Mouse (Mus musculus) midbrain, postnatal 0 days (tissue): ENCODE results near the gene Mbd6. TPM values are rescaled to one million over a fixed set of nuclear protein-coding genes. Genes with fewer than 3 reads are reported as not detected.

Experiments used
- ATAC-seq: fragments of 200-750 bp; cut with Nextera tagmentation; 2 replicates; pipeline ENCODE4 v1.8.0; 2017; ENCODE audit warnings: moderate number of reproducible peaks, mild to moderate bottlenecking, moderate TSS enrichment, moderate library complexity; ENCODE audit not compliant: low FRiP score
- DNase-seq: peaks from one replicate; pipeline ENCODE4 v3.0.0-alpha.2; 2015; ENCODE audit warnings: low spot score
- H3K27ac ChIP-seq: fragments of 300-500 bp; sonication (generic); 2 replicates; pipeline ENCODE4 v1.5.1; 2014; ENCODE audit warnings: low read depth, mild to moderate bottlenecking, low read length, mixed read lengths
- H3K27me3 ChIP-seq: fragments of 300-500 bp; sonication (generic); 2 replicates; pipeline ENCODE4 v1.6.1; 2014; ENCODE audit warnings: low read length, control low read depth, mixed read lengths; ENCODE audit not compliant: insufficient read depth
- H3K36me3 ChIP-seq: fragments of 300-500 bp; sonication (generic); 2 replicates; pipeline ENCODE4 v1.6.1; 2014; ENCODE audit warnings: low read length, control low read depth, mixed read lengths; ENCODE audit not compliant: insufficient read depth
- H3K4me1 ChIP-seq: fragments of 300-500 bp; sonication (generic); 2 replicates; pipeline ENCODE4 v1.6.1; 2014; ENCODE audit warnings: mild to moderate bottlenecking, control low read depth, antibody characterized with exemption, low read length, mixed read lengths; ENCODE audit not compliant: insufficient read depth
- H3K4me2 ChIP-seq: fragments of 300-500 bp; sonication (generic); 2 replicates; pipeline ENCODE4 v1.6.1; 2014; ENCODE audit warnings: low read depth, mild to moderate bottlenecking, low read length, mixed read lengths; ENCODE audit not compliant: poor library complexity, severe bottlenecking
- H3K4me3 ChIP-seq: fragments of 300-500 bp; sonication (generic); 2 replicates; pipeline ENCODE4 v1.5.1; 2014; ENCODE audit warnings: low read depth, mild to moderate bottlenecking, low read length, moderate library complexity
- H3K9ac ChIP-seq: fragments of 300-500 bp; sonication (generic); replicated peaks from 2 replicates; pipeline ENCODE4 v1.6.1; 2014; ENCODE audit warnings: mild to moderate bottlenecking, low read length, moderate library complexity, mixed read lengths; ENCODE audit not compliant: poor library complexity, severe bottlenecking
- H3K9me3 ChIP-seq: fragments of 300-500 bp; sonication (generic); 2 replicates; pipeline ENCODE4 v1.6.1; 2016; ENCODE audit warnings: low read length, control low read depth
- CTCF ChIP-seq: IDR thresholded peaks from 2 replicates; pipeline ENCODE4 v1.5.1; 2016; ENCODE audit warnings: antibody characterized with exemption, mild to moderate bottlenecking
- WGBS: fragments of 180-500 bp; shearing (Covaris S2); extraction: QIAGEN DNeasy Blood & Tissue Kit; methylation state at CpG from one replicate; pipeline ENCODE4 v1.1.7; 2014; 5-methylcytosine and 5-hydroxymethylcytosine counted together
- polyA plus RNA-seq: library from polyadenylated mRNA; unstranded; fragments of >200 nt; fragmentation: Nextera tagmentation; extraction: Ambion mirVana; gene quantifications from 2 replicates; pipeline ENCODE4 v1.2.1, GENCODE M21; 2015
- total RNA-seq: library from RNA; depleted of rRNA; stranded (reverse); fragments of >200 nt; gene quantifications from 2 replicates; pipeline ENCODE4 v1.2.3, GENCODE M21; 2014

Gene Mbd6
- total and polyA plus RNA-seq, 2 experiments from 2014 or later: 8.2 to 11.2 TPM

GRCm38 (mm10) chr10:127287936-127288293, 903 bp downstream of the Mbd6 start:
- Histone ChIP-seq H3K4me3 (peak overlapping the region; percentile 68), H3K9ac (peak overlapping the region; percentile 84), H3K9me3 (no peaks in the 10 kb centered on the region), H3K36me3 (peaks cover 34% of the 10 kb centered on the region), H3K27ac (peak overlapping the region; percentile 95), H3K4me1 (peaks cover 17% of the 10 kb centered on the region), H3K4me2 (peak overlapping the region; percentile 80), H3K27me3 (no peaks in the 10 kb centered on the region)
- DNase-seq (no peak), ATAC-seq (no peak)
- WGBS: 0% methylated on average over 3 of the region's 3 CpGs
- TF ChIP-seq CTCF: no peak

GRCm38 (mm10) chr10:127287271-127287935, 1.4 kb downstream of the Mbd6 start:
- Histone ChIP-seq H3K4me3 (peak overlapping the region; percentile 68), H3K36me3 (peaks cover 40% of the 10 kb centered on the region), H3K27ac (peak overlapping the region; percentile 95), H3K9ac (peak overlapping the region; percentile 25; the same call in 1 of the 2 replicates), H3K4me1 (peaks cover 17% of the 10 kb centered on the region), H3K9me3 (no peaks in the 10 kb centered on the region), H3K27me3 (no peaks in the 10 kb centered on the region), H3K4me2 (peak overlapping the region; percentile 80)
- ATAC-seq (no peak), DNase-seq (no peak)
- 63% methylated on average over 15 of the region's 15 CpGs for WGBS
- TF ChIP-seq CTCF: no peak

- Histone ChIP-seq H3K27ac (no peak overlapping the region), H3K27me3 (no peaks in the 10 kb centered on the region), H3K4me2 (peak overlapping the region; percentile 80), H3K4me1 (peaks cover 17% of the 10 kb centered on the region), H3K9me3 (no peaks in the 10 kb centered on the region), H3K9ac (0 out of 2 replicates have a peak overlapping the region, but pooled peaks have one; percentile 29), H3K4me3 (0 out of 2 replicates have a peak overlapping the region, but pooled peaks have one; percentile 68), H3K36me3 (peaks cover 46% of the 10 kb centered on the region)
- ATAC-seq (no peak), DNase-seq (no peak)
- 43% methylated on average over 7 of the region's 7 CpGs for WGBS
- no peak for TF ChIP-seq CTCF
Measured at GRCm38 (mm10) chr10:127286730-127287129, 2.1 kb downstream of the Mbd6 start.

- Histone ChIP-seq H3K27me3 (no peaks in the 10 kb centered on the region), H3K9ac (peak overlapping the region; percentile 29; the same call in 1 of the 2 replicates), H3K36me3 (peaks cover 52% of the 10 kb centered on the region), H3K9me3 (no peaks in the 10 kb centered on the region), H3K4me2 (no peak overlapping the region), H3K4me3 (no peak overlapping the region), H3K27ac (no peak overlapping the region), H3K4me1 (peaks cover 14% of the 10 kb centered on the region)
- DNase-seq (no peak), ATAC-seq (no peak)
- 72% methylated on average over 7 of the region's 7 CpGs for WGBS
- TF ChIP-seq CTCF: no peak
Measured at GRCm38 (mm10) chr10:127286194-127286593, 2.6 kb downstream of the Mbd6 start.

GRCm38 (mm10) chr10:127285644-127286043, 3.2 kb downstream of the Mbd6 start:
- 60% methylated on average over 13 of the region's 13 CpGs for WGBS
- H3K9ac ChIP-seq: peak overlapping the region; percentile 29; the same call in 1 of the 2 replicates
- H3K4me1 ChIP-seq: peaks cover 14% of the 10 kb centered on the region
- H3K36me3 ChIP-seq: peaks cover 52% of the 10 kb centered on the region
- no peaks in the 10 kb centered on the region for H3K27me3 ChIP-seq
- DNase-seq: no peak
- TF ChIP-seq CTCF: no peak
- H3K9me3 ChIP-seq: no peaks in the 10 kb centered on the region
- ATAC-seq: no peak
- H3K4me3 ChIP-seq: no peak overlapping the region
- no peak overlapping the region for H3K4me2 ChIP-seq
- no peak overlapping the region for H3K27ac ChIP-seq

- DNase-seq: no peak
- no peak for TF ChIP-seq CTCF
- H3K9ac ChIP-seq: no peak overlapping the region
- no peak overlapping the region for H3K27ac ChIP-seq
- no peaks in the 10 kb centered on the region for H3K9me3 ChIP-seq
- H3K27me3 ChIP-seq: no peaks in the 10 kb centered on the region
- ATAC-seq: no peak
- peaks cover 52% of the 10 kb centered on the region for H3K36me3 ChIP-seq
- H3K4me1 ChIP-seq: peaks cover 14% of the 10 kb centered on the region
- H3K4me2 ChIP-seq: no peak overlapping the region
- WGBS: 85% methylated on average over 10 of the region's 11 CpGs
- no peak overlapping the region for H3K4me3 ChIP-seq
Measured at GRCm38 (mm10) chr10:127284724-127285500, 3.9 kb downstream of the Mbd6 start.
